Comparison of ENCODE assay signal across 7 mouse cellular contexts in genomic region chr4:137676057-137676456, GRCm38 (mm10). TPM values are rescaled to one million over a fixed set of nuclear protein-coding genes. Genes with fewer than 3 reads are reported as not detected.
A peak's percentile ranks its signal among the peaks of the same experiment; 100 is the strongest.
DNase-seq lines count a peak whose midpoint lies in the region; ATAC-seq and TF ChIP-seq lines count a peak whose summit lies in the region.

No protein-coding gene starts in this region.

- H3K9ac ChIP-seq in heart, adult 2 months (ENCODE audit: low read depth, low read length), result no peak overlapping the region

- DNase-seq in T-cell, adult 2 months (ENCODE audit: low spot score), result peak; percentile 46
- DNase-seq in embryo, embryonic 10 days (ENCODE audit: low spot score), result peak; percentile 72
- DNase-seq in heart, adult 2 months, result peak; percentile 58 to 85
- DNase-seq in layer of hippocampus, adult 9-10 months (ENCODE audit: low spot score), result peak; percentile 60
- peak; percentile 80 for DNase-seq in right cerebral cortex, postnatal 14 days

- ATAC-seq in megakaryocyte progenitor cell, adult 5-6 weeks (replicated peaks; ENCODE audit: poor library complexity), result peak; percentile 93

- no peaks in the 10 kb centered on the region for H3K36me3 ChIP-seq in E14TG2a.4 (ENCODE audit: insufficient read depth, low read length)
- H3K36me3 ChIP-seq in heart, adult 2 months (ENCODE audit: control insufficient read depth, insufficient read depth, low read length), result no peaks in the 10 kb centered on the region

- H3K4me3 ChIP-seq in E14TG2a.4 (replicated peaks; ENCODE audit: low read length), result no peak overlapping the region
- no peak overlapping the region for H3K4me3 ChIP-seq in heart, adult 2 months

- no peak overlapping the region for H3K27ac ChIP-seq in heart, adult 2 months

- WGBS in heart, adult 2 months, result 8% methylated on average over 11 of the region's 11 CpGs

- no peaks in the 10 kb centered on the region for H3K9me3 ChIP-seq in E14TG2a.4 (ENCODE audit: low read length)

- intact Hi-C loops in heart, adult 2 months (cut with DNase I), result loop anchor here (1.0 kb wide), 1 partner anchor 46 kb away; no protein-coding TSS in a partner anchor

- peaks cover 40% of the 10 kb centered on the region for H3K4me1 ChIP-seq in E14TG2a.4 (replicated peaks; ENCODE audit: low read depth, low read length)
- H3K4me1 ChIP-seq in heart, adult 2 months (ENCODE audit: control insufficient read depth, insufficient read depth, low read length), result no peaks in the 10 kb centered on the region

- peak; percentile 91 for TF ChIP-seq CTCF in E14TG2a.4 (conservative IDR thresholded peaks at IDR 0.05; ENCODE audit: low read length)
- TF ChIP-seq CTCF in heart, adult 2 months (IDR thresholded peaks at IDR 0.05), result peak; percentile 98

- 0 out of 2 replicates have a peak, but pooled peaks have one; percentile 57 for TF ChIP-seq EP300 in heart, adult 2 months (IDR thresholded peaks at IDR 0.05; ENCODE audit: insufficient read depth, low read depth, low read length)

- no peaks in the 10 kb centered on the region for H3K79me2 ChIP-seq in heart, adult 2 months (replicated peaks; ENCODE audit: control insufficient read depth, insufficient read depth, low read length)

- H3K27me3 ChIP-seq in E14TG2a.4 (ENCODE audit: insufficient read depth, low read length), result peaks cover 35% of the 10 kb centered on the region
- H3K27me3 ChIP-seq in heart, adult 2 months (ENCODE audit: control insufficient read depth, insufficient read depth, low read length), result no peaks in the 10 kb centered on the region; the same call in 1 of the 2 replicates

- no peak for TF ChIP-seq POLR2A in heart, adult 2 months (IDR thresholded peaks at IDR 0.05; ENCODE audit: insufficient read depth, low read depth, low read length)

RNA-seq across cellular contexts. Expression of gene Rap1gap, which starts 11.5 kb away (rescaled TPM):
- 10 to 100 TPM; 14.7 to 15.6 TPM for total RNA-seq in heart, adult 2 months (2021)
- 33.6 and 35.9 TPM in 2 replicates for polyA plus RNA-seq in heart, adult 2 months (2012; rRNA removed)
- 1.5 and 1.7 TPM in 2 replicates for total RNA-seq in megakaryocyte progenitor cell, adult 5-6 weeks (2015)
- 0.83 and 0.98 TPM in 2 replicates for total RNA-seq in megakaryocyte progenitor cell, adult 5-6 weeks (2017)

Comparison
In these comparisons a context has a peak if more than half of its experiments do, and no peak if none do; other contexts are left out.
1. RNA of gene Rap1gap, which starts 11.5 kb away (total RNA-seq): 14.7 to 15.6 TPM in heart, adult 2 months; 0.83 to 1.7 TPM in megakaryocyte progenitor cell, adult 5-6 weeks; every median in the first group is over 4 times any median in the second.
2. Peak in every context shown above with its lines, with median percentiles within 50 percentile points of each other: DNase-seq.